8 mouse cellular contexts compared by ENCODE assay signal in genomic region chr4:132198285-132198712, GRCm38 (mm10). TPM values are rescaled to one million over a fixed set of nuclear protein-coding genes. Genes with fewer than 3 reads are reported as not detected.
A peak's percentile ranks its signal among the peaks of the same experiment; 100 is the strongest.
DNase-seq lines count a peak whose midpoint lies in the region; ATAC-seq and TF ChIP-seq lines count a peak whose summit lies in the region.

No protein-coding gene starts in this region.

- no peak overlapping the region for H3K4me3 ChIP-seq in kidney, embryonic 14.5 days (ENCODE audit: low read length)
- no peak overlapping the region for H3K4me3 ChIP-seq in cortical plate, adult 2 months (ENCODE audit: insufficient read depth, low read length)
- H3K4me3 ChIP-seq in kidney, postnatal 0 days (replicated peaks; ENCODE audit: low read depth, low read length) = no peak overlapping the region

- H3K36me3 ChIP-seq in kidney, embryonic 14.5 days (ENCODE audit: control insufficient read depth, insufficient read depth, low read length) = peaks cover 62% of the 10 kb centered on the region
- peaks cover 7% of the 10 kb centered on the region; the same call in 1 of the 2 replicates for H3K36me3 ChIP-seq in kidney, postnatal 0 days (ENCODE audit: insufficient read depth, low read length)

- H3K9me3 ChIP-seq in kidney, embryonic 14.5 days (ENCODE audit: control insufficient read depth, low read length) = no peaks in the 10 kb centered on the region
- H3K9me3 ChIP-seq in kidney, postnatal 0 days (replicated peaks; ENCODE audit: low read length) = no peaks in the 10 kb centered on the region

- WGBS in kidney, embryonic 14.5 days = 52% methylated on average over 4 of the region's 4 CpGs
- 41% methylated on average over 4 of the region's 4 CpGs for WGBS in kidney, postnatal 0 days

- DNase-seq in kidney, adult 11 months = peak; percentile 67
- DNase-seq in kidney, postnatal 0 days (ENCODE audit: low spot score) = peak; percentile 55
- peak; percentile 69 for DNase-seq in naive thymus-derived CD4-positive, alpha-beta T cell, adult 2 months (ENCODE audit: low read depth)
- no peak for DNase-seq in gastrocnemius, postnatal 14 days

- TF ChIP-seq CTCF in cortical plate, adult 2 months (IDR thresholded peaks at IDR 0.05; ENCODE audit: extremely low read depth, insufficient read depth, low read length) = peak; percentile 29; the same call in 1 of the 2 replicates
- peak; percentile 68 for TF ChIP-seq CTCF in kidney, postnatal 0 days (IDR thresholded peaks at IDR 0.05; ENCODE audit: low read depth)

- no peak for TF ChIP-seq POLR2A in cortical plate, adult 2 months (IDR thresholded peaks at IDR 0.05; ENCODE audit: extremely low read depth, insufficient read depth, low read length)

- intact Hi-C loops in gastrocnemius, postnatal 14 days (cut with DNase I; ENCODE audit: low total_unique reads) = no loop called here

- H3K27ac ChIP-seq in kidney, embryonic 14.5 days (ENCODE audit: low read depth, low read length) = no peak overlapping the region
- no peak overlapping the region for H3K27ac ChIP-seq in cortical plate, adult 2 months (ENCODE audit: insufficient read depth, low read length)
- no peak overlapping the region for H3K27ac ChIP-seq in kidney, postnatal 0 days

- ATAC-seq in kidney, embryonic 14.5 days (ENCODE audit: low FRiP score, low TSS enrichment) = no peak
- peak; percentile 76 for ATAC-seq in kidney, postnatal 0 days (replicated peaks; ENCODE audit: low FRiP score, low read depth)
- no peak for ATAC-seq in activated CD4-positive, CD25-positive, alpha-beta regulatory T cell, adult 4 months
- no peak for ATAC-seq in cerebellum, adult (ENCODE audit: insufficient number of reproducible peaks, low FRiP score, low TSS enrichment)

- H3K4me2 ChIP-seq in kidney, embryonic 14.5 days (replicated peaks; ENCODE audit: low read depth, low read length) = no peak overlapping the region
- no peak overlapping the region for H3K4me2 ChIP-seq in kidney, postnatal 0 days (ENCODE audit: low read length)

- peaks cover 3% of the 10 kb centered on the region; the same call in 1 of the 2 replicates for H3K4me1 ChIP-seq in kidney, embryonic 14.5 days (ENCODE audit: control insufficient read depth, insufficient read depth, low read length)
- peaks cover 8% of the 10 kb centered on the region; the same call in 1 of the 2 replicates for H3K4me1 ChIP-seq in cortical plate, adult 2 months (ENCODE audit: control insufficient read depth, insufficient read depth, low read length)
- no peaks in the 10 kb centered on the region for H3K4me1 ChIP-seq in kidney, postnatal 0 days (replicated peaks; ENCODE audit: insufficient read depth, low read length)

- H3K27me3 ChIP-seq in kidney, embryonic 14.5 days (ENCODE audit: control insufficient read depth, insufficient read depth, low read length) = no peaks in the 10 kb centered on the region
- H3K27me3 ChIP-seq in kidney, postnatal 0 days (ENCODE audit: insufficient read depth, low read length) = no peaks in the 10 kb centered on the region

- no peak overlapping the region for H3K9ac ChIP-seq in kidney, embryonic 14.5 days (ENCODE audit: low read depth, low read length)
- H3K9ac ChIP-seq in kidney, postnatal 0 days (ENCODE audit: low read depth, low read length) = no peak overlapping the region

RNA-seq across cellular contexts. Expression of gene Ythdf2, which starts 13.8 kb away (rescaled TPM):
- polyA plus RNA-seq in kidney, embryonic 14.5 days (2014; fragmentation: Nextera tagmentation; extraction: Ambion mirVana) = 104 and 133 TPM in 2 replicates
- 19.3 and 20.5 TPM in 2 replicates for polyA plus RNA-seq in cortical plate, adult 2 months (2012; rRNA removed)
- polyA plus RNA-seq in kidney, postnatal 0 days (2015; fragmentation: Nextera tagmentation; extraction: Ambion mirVana) = 87.7 and 89.4 TPM in 2 replicates
- 100 to 1,000 TPM in 1 of 2 experiments, 10 to 100 TPM in 1; 91.1 to 128 TPM for polyA plus RNA-seq in activated CD4-positive, CD25-positive, alpha-beta regulatory T cell, adult 4 months (2017; shearing (Covaris generic))
- 10 to 100 TPM; 29.5 to 33.7 TPM for total RNA-seq in gastrocnemius, postnatal 14 days (2021)

RNA-seq across cellular contexts. Expression of gene Oprd1, which starts 54.0 kb away (rescaled TPM):
- polyA plus RNA-seq in kidney, embryonic 14.5 days (2014; fragmentation: Nextera tagmentation; extraction: Ambion mirVana) = 0.09 and 0.30 TPM in 2 replicates
- polyA plus RNA-seq in cortical plate, adult 2 months (2012; rRNA removed) = 9.7 and 10.5 TPM in 2 replicates
- 0.03 and 0.05 TPM in 2 replicates for polyA plus RNA-seq in kidney, postnatal 0 days (2015; fragmentation: Nextera tagmentation; extraction: Ambion mirVana)
- polyA plus RNA-seq in activated CD4-positive, CD25-positive, alpha-beta regulatory T cell, adult 4 months (2017; shearing (Covaris generic)) = not detected
- under 1 TPM in 1 of 2 experiments, not detected in 1; 0.04 TPM for total RNA-seq in gastrocnemius, postnatal 14 days (2021)
